Mouse (Mus musculus) olfactory bulb, adult 2 months (tissue): ENCODE measurements around the gene Fundc1. TPM values are rescaled to one million over a fixed set of nuclear protein-coding genes. Genes with fewer than 3 reads are reported as not detected.

Source experiments
- H3K27ac ChIP-seq: fragments of 200-500 bp; 2 replicates; pipeline ENCODE4 v1.5.1; 2012; ENCODE audit warnings: low read depth, low read length; ENCODE audit not compliant: insufficient read depth
- H3K4me1 ChIP-seq: fragments of 200-500 bp; 2 replicates; pipeline ENCODE4 v1.6.1; 2012; ENCODE audit warnings: low read length; ENCODE audit not compliant: control insufficient read depth, insufficient read depth
- H3K4me3 ChIP-seq: fragments of 200-500 bp; 2 replicates; pipeline ENCODE4 v1.5.1; 2012; ENCODE audit warnings: mild to moderate bottlenecking, low read depth, low read length, moderate library complexity; ENCODE audit not compliant: insufficient read depth
- CTCF ChIP-seq: fragments of 200-500 bp; IDR thresholded peaks from 2 replicates; pipeline ENCODE4 v1.5.1; 2012; ENCODE audit warnings: low read depth, mild to moderate bottlenecking, low read length, moderate library complexity; ENCODE audit not compliant: insufficient read depth
- POLR2A ChIP-seq: fragments of 200-500 bp; IDR thresholded peaks from 2 replicates; pipeline ENCODE4 v1.6.1; 2012; ENCODE audit warnings: mild to moderate bottlenecking, low read depth, low read length, moderate library complexity; ENCODE audit not compliant: insufficient read depth
- WGBS: fragments of 180-500 bp; shearing (Covaris S2); methylation state at CpG from one replicate; pipeline ENCODE4 v1.1.7; 2018; 5-methylcytosine and 5-hydroxymethylcytosine counted together
- polyA plus RNA-seq: library from polyadenylated mRNA; stranded (reverse); fragments of >200 nt; gene quantifications from 2 replicates; pipeline ENCODE4 v1.2.4, GENCODE M21; 2012; ENCODE audit warnings: low replicate concordance; ENCODE audit not compliant: missing spikeins, insufficient read depth, insufficient read length

Fundc1 gene
- polyA plus RNA-seq, 1 experiment = not detected

DNA sequence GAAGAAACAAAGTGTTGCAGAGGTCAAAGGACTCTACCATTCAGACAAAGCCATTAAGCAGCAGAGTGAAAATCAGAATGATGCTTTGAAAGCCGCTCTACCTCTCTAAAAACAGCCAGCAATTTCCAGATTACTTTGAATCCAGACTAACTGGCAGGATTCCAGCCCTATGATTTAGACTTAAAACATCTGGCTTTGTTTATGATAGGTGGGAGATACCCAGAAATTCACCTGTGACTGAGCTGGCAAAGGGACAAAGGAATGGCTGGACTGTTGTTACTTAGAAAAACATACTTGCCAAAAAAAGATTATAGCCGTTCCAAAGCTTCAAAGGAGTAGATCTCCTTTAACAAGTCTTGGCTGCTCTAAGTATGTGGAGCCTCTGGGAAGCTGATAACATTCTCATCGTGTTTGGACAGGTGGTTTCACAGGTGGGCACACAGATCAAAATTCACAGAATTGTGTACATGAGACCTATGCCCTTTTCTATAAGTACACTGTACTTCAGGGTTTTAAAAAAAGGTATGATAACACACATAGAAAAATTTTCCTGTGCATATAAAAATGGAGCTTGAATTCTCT, 60.0 kb downstream of the Fundc1 start:
- H3K27ac ChIP-seq = no peak overlapping the region
- no peaks in the 10 kb centered on the region for H3K4me1 ChIP-seq
- H3K4me3 ChIP-seq = no peak overlapping the region
- WGBS = 66% methylated on average over 3 of the region's 3 CpGs
- no peak for TF ChIP-seq POLR2A
- TF ChIP-seq CTCF = no peak
